Mouse (Mus musculus): ENCODE results near the gene 1700025G04Rik. TPM values are rescaled to one million over a fixed set of nuclear protein-coding genes. Genes with fewer than 3 reads are reported as not detected.

1700025G04Rik gene
- polyA plus RNA-seq, 1 experiment = 0.01 TPM

GRCm38 (mm10) chr1:151939987-151940386 is 149.9 kb downstream of the 1700025G04Rik start:
- no peak for TF ChIP-seq GATA1 (IDR thresholded peaks at IDR 0.05; ENCODE audit: low read length)
- Histone ChIP-seq H3K27me3 (ENCODE audit: control insufficient read depth) (no peaks in the 10 kb centered on the region), H3K36me3 (ENCODE audit: control insufficient read depth) (no peaks in the 10 kb centered on the region), H3K4me3 (replicated peaks) (no peak overlapping the region), H3K4me1 (ENCODE audit: control insufficient read depth) (no peaks in the 10 kb centered on the region), H3K9me3 (ENCODE audit: control insufficient read depth, low read length) (no peaks in the 10 kb centered on the region)

- TF ChIP-seq GATA1 (IDR thresholded peaks at IDR 0.05; ENCODE audit: low read length) (no peak), TAL1 (IDR thresholded peaks at IDR 0.05; ENCODE audit: low read length) (no peak)
- Histone ChIP-seq H3K27me3 (ENCODE audit: control insufficient read depth) (no peaks in the 10 kb centered on the region), H3K9me3 (ENCODE audit: control insufficient read depth, low read length) (no peaks in the 10 kb centered on the region), H3K4me1 (ENCODE audit: control insufficient read depth) (no peaks in the 10 kb centered on the region), H3K36me3 (ENCODE audit: control insufficient read depth) (no peaks in the 10 kb centered on the region), H3K4me3 (replicated peaks) (no peak overlapping the region)
Observed at GRCm38 (mm10) chr1:151939510-151939909, 150.4 kb downstream of the 1700025G04Rik start.

DNA sequence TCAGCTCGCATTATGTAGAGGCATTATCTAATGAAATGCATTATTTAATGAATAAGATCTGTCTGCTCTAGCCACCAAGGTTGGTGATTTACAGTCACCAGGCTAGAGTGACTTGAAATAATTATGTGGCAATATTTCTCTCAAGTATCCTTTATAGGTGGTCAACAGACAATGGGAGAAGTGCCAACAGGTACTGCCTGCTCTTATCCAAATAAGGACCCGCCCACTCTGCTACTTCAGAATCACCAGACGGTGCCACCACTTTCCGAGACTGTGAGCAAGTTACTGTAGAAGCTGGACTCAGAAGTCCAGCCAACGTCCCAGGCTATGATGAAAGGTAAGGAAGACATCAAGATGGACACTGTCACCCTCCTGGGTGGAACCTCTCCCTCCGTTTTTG is 156.3 kb downstream of the 1700025G04Rik start:
- H3K27me3 ChIP-seq (ENCODE audit: control insufficient read depth) = no peaks in the 10 kb centered on the region
- H3K4me3 ChIP-seq (replicated peaks) = no peak overlapping the region
- TF ChIP-seq GATA1 (IDR thresholded peaks at IDR 0.05; ENCODE audit: low read length) (no peak), TAL1 (IDR thresholded peaks at IDR 0.05; ENCODE audit: low read length) (no peak)
- H3K4me1 ChIP-seq (ENCODE audit: control insufficient read depth) = no peaks in the 10 kb centered on the region
- H3K36me3 ChIP-seq (ENCODE audit: control insufficient read depth) = no peaks in the 10 kb centered on the region
- no peaks in the 10 kb centered on the region for H3K9me3 ChIP-seq (ENCODE audit: control insufficient read depth, low read length)

- Histone ChIP-seq H3K4me1 (ENCODE audit: control insufficient read depth) (no peaks in the 10 kb centered on the region), H3K4me3 (replicated peaks) (no peak overlapping the region), H3K36me3 (ENCODE audit: control insufficient read depth) (no peaks in the 10 kb centered on the region), H3K9me3 (ENCODE audit: control insufficient read depth, low read length) (no peaks in the 10 kb centered on the region), H3K27me3 (ENCODE audit: control insufficient read depth) (no peaks in the 10 kb centered on the region)
- TF ChIP-seq GATA1 (IDR thresholded peaks at IDR 0.05; ENCODE audit: low read length) = no peak
- no peak for TF ChIP-seq TAL1 (IDR thresholded peaks at IDR 0.05; ENCODE audit: low read length)
Observed at GRCm38 (mm10) chr1:151926826-151927225, 163.1 kb downstream of the 1700025G04Rik start.

GRCm38 (mm10) chr1:151926141-151926540 is 163.8 kb downstream of the 1700025G04Rik start:
- Histone ChIP-seq H3K27me3 (ENCODE audit: control insufficient read depth) (no peaks in the 10 kb centered on the region), H3K4me1 (ENCODE audit: control insufficient read depth) (no peaks in the 10 kb centered on the region), H3K4me3 (replicated peaks) (no peak overlapping the region), H3K9me3 (ENCODE audit: control insufficient read depth, low read length) (no peaks in the 10 kb centered on the region), H3K36me3 (ENCODE audit: control insufficient read depth) (no peaks in the 10 kb centered on the region)
- TF ChIP-seq GATA1 (IDR thresholded peaks at IDR 0.05; ENCODE audit: low read length) (no peak), TAL1 (IDR thresholded peaks at IDR 0.05; ENCODE audit: low read length) (no peak)

DNA sequence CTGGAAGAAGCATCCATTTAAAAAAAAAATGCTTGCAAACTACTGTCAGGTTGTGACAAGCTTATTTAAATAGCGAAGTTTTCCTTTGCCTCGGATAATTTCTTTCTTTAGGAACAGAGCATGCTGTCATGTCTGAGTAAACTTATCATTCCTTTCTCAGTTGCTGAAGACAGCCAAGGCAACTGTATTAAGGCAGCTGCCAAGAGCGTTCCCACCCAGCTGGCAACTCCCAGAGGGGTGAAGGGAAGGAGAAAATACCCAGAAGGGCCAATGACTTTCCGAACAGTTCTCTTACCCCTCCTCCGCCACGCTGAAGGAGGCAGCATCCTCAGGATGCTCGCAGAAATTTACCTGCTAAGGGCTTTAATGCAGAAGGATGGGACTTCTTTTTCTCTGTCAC is 164.2 kb downstream of the 1700025G04Rik start:
- Histone ChIP-seq H3K27me3 (ENCODE audit: control insufficient read depth) (no peaks in the 10 kb centered on the region), H3K9me3 (ENCODE audit: control insufficient read depth, low read length) (no peaks in the 10 kb centered on the region), H3K4me3 (replicated peaks) (no peak overlapping the region), H3K36me3 (ENCODE audit: control insufficient read depth) (no peaks in the 10 kb centered on the region), H3K4me1 (ENCODE audit: control insufficient read depth) (no peaks in the 10 kb centered on the region)
- TF ChIP-seq TAL1 (IDR thresholded peaks at IDR 0.05; ENCODE audit: low read length) = no peak
- TF ChIP-seq GATA1 (IDR thresholded peaks at IDR 0.05; ENCODE audit: low read length) = no peak

- TF ChIP-seq GATA1 (IDR thresholded peaks at IDR 0.05; ENCODE audit: low read length) (no peak), TAL1 (IDR thresholded peaks at IDR 0.05; ENCODE audit: low read length) (no peak)
- Histone ChIP-seq H3K27me3 (ENCODE audit: control insufficient read depth) (no peaks in the 10 kb centered on the region), H3K4me3 (replicated peaks) (no peak overlapping the region), H3K9me3 (ENCODE audit: control insufficient read depth, low read length) (no peaks in the 10 kb centered on the region), H3K4me1 (ENCODE audit: control insufficient read depth) (no peaks in the 10 kb centered on the region), H3K36me3 (ENCODE audit: control insufficient read depth) (no peaks in the 10 kb centered on the region)
Observed at GRCm38 (mm10) chr1:151918806-151919357, 171.0 kb downstream of the 1700025G04Rik start.

DNA sequence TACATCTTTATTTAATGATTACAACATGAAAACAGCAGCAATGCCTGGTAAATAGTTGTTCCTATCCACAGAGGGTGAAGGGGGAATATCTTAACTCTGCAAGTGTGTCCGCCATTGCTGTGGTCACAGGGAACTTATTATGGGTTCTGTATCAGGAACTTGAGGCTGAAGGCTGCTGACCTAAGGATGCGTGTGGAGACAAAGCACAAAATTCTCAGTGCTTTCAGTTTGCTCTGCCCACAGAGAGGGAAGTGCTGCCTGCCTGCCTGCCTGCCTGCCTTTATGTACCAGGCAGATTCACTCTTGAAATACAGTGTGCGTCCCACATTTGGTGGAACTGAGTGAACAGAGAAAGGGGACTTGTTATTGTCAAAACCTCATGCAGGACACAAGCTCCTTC is 172.2 kb downstream of the 1700025G04Rik start:
- Histone ChIP-seq H3K9me3 (ENCODE audit: control insufficient read depth, low read length) (no peaks in the 10 kb centered on the region), H3K4me1 (ENCODE audit: control insufficient read depth) (no peaks in the 10 kb centered on the region), H3K36me3 (ENCODE audit: control insufficient read depth) (no peaks in the 10 kb centered on the region), H3K27me3 (ENCODE audit: control insufficient read depth) (no peaks in the 10 kb centered on the region), H3K4me3 (replicated peaks) (no peak overlapping the region)
- TF ChIP-seq TAL1 (IDR thresholded peaks at IDR 0.05; ENCODE audit: low read length) (no peak), GATA1 (IDR thresholded peaks at IDR 0.05; ENCODE audit: low read length) (no peak)

DNA sequence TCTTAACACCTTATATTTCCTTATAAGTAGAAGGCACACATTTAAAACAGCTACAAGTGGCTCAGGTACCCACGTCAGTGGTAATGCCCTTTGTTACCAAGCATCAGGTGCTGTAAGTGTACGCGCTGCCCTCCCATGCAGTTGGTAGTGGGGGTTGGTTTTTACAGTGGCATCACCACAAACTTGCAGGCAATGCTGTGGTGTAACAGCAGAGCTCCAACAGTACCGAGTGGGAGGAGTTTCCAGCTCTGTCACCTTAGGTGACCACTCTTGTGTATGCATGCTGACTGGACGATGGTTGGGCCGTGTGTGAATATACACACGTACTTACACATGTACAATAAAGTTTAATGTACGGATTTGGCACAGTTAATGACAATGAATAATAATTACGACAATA is 175.4 kb downstream of the 1700025G04Rik start:
- TF ChIP-seq TAL1 (IDR thresholded peaks at IDR 0.05; ENCODE audit: low read length) (no peak), GATA1 (IDR thresholded peaks at IDR 0.05; ENCODE audit: low read length) (no peak)
- H3K9me3 ChIP-seq (ENCODE audit: control insufficient read depth, low read length) = no peaks in the 10 kb centered on the region
- no peaks in the 10 kb centered on the region for H3K27me3 ChIP-seq (ENCODE audit: control insufficient read depth)
- no peaks in the 10 kb centered on the region for H3K36me3 ChIP-seq (ENCODE audit: control insufficient read depth)
- H3K4me3 ChIP-seq (replicated peaks) = no peak overlapping the region
- H3K4me1 ChIP-seq (ENCODE audit: control insufficient read depth) = no peaks in the 10 kb centered on the region

- no peaks in the 10 kb centered on the region for H3K27me3 ChIP-seq (ENCODE audit: control insufficient read depth)
- no peaks in the 10 kb centered on the region for H3K36me3 ChIP-seq (ENCODE audit: control insufficient read depth)
- TF ChIP-seq GATA1 (IDR thresholded peaks at IDR 0.05; ENCODE audit: low read length) (no peak), TAL1 (IDR thresholded peaks at IDR 0.05; ENCODE audit: low read length) (no peak)
- H3K4me3 ChIP-seq (replicated peaks) = no peak overlapping the region
- H3K4me1 ChIP-seq (ENCODE audit: control insufficient read depth) = no peaks in the 10 kb centered on the region
- H3K9me3 ChIP-seq (ENCODE audit: control insufficient read depth, low read length) = no peaks in the 10 kb centered on the region
Observed at GRCm38 (mm10) chr1:151907014-151907413, 182.9 kb downstream of the 1700025G04Rik start.
